Mouse (Mus musculus): Measurements from ENCODE around the gene Magi2. TPM values are rescaled to one million over a fixed set of nuclear protein-coding genes. Genes with fewer than 3 reads are reported as not detected.

Magi2 gene
- total RNA-seq, 2 experiments from 2014 or later = 139 to 145 TPM

DNA sequence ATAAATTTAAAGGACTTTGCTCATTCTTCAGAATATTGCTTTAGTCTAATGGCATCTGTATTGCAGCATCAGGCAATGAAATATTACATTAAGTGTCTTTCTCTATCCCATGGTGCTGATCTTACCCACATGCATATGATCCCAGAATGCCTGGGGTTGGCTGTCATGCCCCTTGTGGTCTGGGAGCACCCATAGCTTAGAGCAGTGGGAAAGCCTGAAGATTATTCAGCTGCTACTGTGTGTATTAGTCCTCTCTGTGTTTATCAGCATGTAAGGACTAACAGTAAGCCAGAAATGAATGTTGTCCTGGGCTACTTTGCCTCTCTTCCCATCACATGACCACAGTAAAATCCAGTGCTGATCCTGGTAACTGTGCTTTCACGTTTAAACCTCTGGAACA, 1380.7 kb downstream of the Magi2 start:
- H3K27ac ChIP-seq = no peak overlapping the region
- no peak for DNase-seq (ENCODE audit: extremely low spot score in 1 of 2, low spot score in 2 of 2)
- intact Hi-C loops (cut with DNase I) = no loop called here
- no peak overlapping the region for H3K4me3 ChIP-seq
- no peak for TF ChIP-seq CTCF (IDR thresholded peaks at IDR 0.05)

DNA sequence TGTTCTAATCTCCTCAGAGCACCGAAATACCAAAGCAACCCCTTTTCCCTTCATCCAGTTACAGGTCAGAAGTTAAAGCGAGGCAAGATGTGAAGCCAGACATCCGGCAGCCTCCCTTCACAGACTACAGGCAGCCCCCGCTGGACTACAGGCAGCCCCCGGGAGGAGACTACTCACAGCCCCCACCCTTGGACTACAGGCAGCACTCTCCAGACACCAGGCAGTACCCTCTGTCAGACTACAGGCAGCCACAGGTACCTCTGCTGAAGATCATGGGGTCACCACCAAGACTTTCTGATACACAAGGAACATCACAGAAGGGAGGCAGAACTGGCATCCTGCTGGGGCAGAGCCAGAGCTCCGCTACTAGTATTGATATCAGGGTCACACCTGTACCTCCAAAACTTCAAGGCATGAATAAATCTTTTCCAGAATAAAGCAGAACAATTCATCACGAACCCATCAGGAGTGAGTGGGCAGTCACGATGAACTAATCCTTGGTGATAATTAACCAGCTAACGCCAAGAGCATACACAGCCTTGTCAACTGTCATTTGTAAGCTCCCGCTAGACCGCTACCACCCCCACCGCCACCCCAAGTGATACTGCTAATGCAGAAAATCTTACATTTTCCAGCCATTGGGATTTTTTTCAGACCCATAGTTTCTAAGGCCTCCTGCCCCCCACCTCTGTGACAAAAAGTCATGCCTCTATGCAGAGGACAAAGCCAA, 1382.5 kb downstream of the Magi2 start:
- H3K4me3 ChIP-seq = no peak overlapping the region
- intact Hi-C loops (cut with DNase I) = no loop called here
- no peak for DNase-seq (ENCODE audit: extremely low spot score in 1 of 2, low spot score in 2 of 2)
- no peak overlapping the region for H3K27ac ChIP-seq
- TF ChIP-seq CTCF (IDR thresholded peaks at IDR 0.05) = no peak

DNA sequence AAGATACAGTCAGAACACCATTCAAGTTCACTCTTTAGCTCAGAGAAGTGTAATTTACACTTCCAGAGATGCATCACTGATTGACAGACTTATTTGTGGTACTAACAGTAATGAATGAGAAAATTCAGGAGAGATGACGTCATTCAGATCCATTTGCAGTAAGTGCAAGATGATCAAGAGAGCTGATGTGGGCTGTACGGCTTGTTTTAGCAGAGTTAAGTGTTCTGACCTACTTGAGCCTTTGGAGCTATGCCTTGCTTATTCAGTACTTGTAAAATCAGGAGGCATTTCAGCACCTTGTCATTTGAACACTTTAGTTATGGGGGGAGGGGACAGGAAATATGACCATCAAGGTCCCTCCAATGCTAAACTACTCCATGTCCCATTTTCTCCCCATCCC, 1383.8 kb downstream of the Magi2 start:
- no peak for TF ChIP-seq CTCF (IDR thresholded peaks at IDR 0.05)
- Histone ChIP-seq H3K27ac (peak overlapping the region; percentile 25; the same call in 1 of the 2 replicates), H3K4me3 (no peak overlapping the region)
- DNase-seq (ENCODE audit: extremely low spot score in 1 of 2, low spot score in 2 of 2) = no peak
- intact Hi-C loops (cut with DNase I) = no loop called here

DNA sequence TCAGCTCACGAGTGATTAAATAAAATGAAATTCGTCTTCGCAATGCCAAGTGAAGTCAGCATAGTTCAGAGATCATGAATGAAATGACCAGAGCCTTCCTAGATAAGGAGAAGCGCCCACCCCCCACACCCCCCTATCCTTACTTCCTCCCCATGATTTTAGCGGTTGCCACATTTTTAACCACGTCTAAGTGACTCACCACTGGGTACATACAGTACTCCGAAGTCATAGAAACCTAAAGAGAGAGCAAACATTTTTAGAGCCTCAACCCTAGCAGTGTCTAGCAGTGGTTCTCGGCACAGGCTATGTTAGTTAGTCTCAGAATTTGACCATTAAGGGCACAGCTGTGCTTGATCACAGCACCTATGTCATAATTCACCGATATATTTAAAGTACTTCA, 1385.8 kb downstream of the Magi2 start:
- intact Hi-C loops (cut with DNase I) = no loop called here
- no peak for DNase-seq (ENCODE audit: extremely low spot score in 1 of 2, low spot score in 2 of 2)
- H3K27ac ChIP-seq = peak overlapping the region; percentile 71
- H3K4me3 ChIP-seq = no peak overlapping the region
- TF ChIP-seq CTCF (IDR thresholded peaks at IDR 0.05) = no peak

DNA sequence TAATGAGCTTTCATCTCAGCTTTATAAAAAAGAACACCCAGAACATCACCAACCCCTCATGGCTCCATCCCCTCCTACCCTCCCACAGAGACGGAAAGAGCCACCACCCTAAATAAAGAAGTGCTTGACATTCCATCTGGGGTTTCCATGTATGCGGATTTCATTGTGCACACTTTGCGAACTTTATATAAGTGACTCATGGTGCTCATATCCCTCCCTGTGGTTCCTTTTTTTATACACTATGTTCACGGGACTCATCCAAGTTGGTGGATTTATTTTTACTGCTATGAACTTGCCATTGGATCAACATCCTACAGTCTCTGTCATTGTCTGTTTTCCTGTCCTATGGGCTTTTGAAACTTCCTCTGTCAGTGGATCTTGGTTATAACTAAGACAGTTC, 1388.1 kb downstream of the Magi2 start:
- no peak for DNase-seq (ENCODE audit: extremely low spot score in 1 of 2, low spot score in 2 of 2)

DNA sequence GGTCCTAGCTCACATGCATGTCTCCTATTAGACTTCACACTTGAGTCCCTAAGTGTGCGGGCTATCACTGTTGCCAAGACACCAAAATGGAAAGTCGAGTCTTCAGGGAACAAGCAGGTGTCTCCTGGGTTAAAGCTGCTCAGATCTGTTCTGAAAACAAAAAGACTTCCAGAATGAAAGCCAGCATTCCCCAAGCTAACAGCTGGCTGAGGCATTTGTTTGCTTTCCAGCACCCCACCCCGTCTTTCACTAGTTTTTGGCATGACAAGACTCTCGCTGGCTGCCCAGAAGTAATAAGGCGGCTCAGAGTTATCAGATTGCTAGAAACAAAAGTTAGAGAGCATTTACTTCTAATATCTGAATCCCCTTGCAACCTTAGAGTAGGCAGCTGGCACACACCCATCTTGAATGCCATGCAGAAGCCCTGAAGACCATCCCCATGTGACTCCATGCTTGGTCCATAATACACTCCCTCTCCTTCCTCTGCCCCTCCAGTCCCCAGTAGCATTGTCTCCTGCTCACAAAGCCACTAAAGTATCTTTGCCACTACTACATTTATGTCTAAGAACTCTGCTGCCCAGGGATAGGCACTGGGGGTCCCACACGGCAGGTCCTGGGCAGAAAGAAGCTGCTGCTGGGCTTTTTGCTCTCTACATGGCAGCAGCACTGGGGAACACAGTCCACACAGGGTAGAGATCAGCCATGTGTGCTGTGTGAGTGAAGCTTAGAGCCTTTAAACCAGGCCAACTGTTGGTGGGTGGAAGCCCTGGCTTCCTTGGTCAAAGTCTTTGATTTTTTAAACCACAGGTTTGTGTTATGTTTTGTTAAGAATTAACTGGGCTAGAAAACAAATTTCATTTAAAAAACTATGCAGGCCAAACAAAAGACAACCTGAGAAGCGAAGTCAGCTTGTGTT, 1394.0 kb downstream of the Magi2 start:
- no peak overlapping the region for H3K4me3 ChIP-seq
- no peak for DNase-seq (ENCODE audit: extremely low spot score in 1 of 2, low spot score in 2 of 2)
- H3K27ac ChIP-seq = peak overlapping the region; percentile 13; the same call in 1 of the 2 replicates
- no peak for TF ChIP-seq CTCF (IDR thresholded peaks at IDR 0.05)
- intact Hi-C loops (cut with DNase I) = no loop called here

More for the DNA sequence above, 1388.1 kb downstream of the Magi2 start:
- intact Hi-C loops (cut with DNase I) = loop anchor here (2.0 kb wide), 1 partner anchor 46 kb away; no protein-coding TSS in a partner anchor
- no peak overlapping the region for H3K4me3 ChIP-seq
- TF ChIP-seq CTCF (IDR thresholded peaks at IDR 0.05) = no peak
- H3K27ac ChIP-seq = peak overlapping the region; percentile 71; the same call in 1 of the 2 replicates

DNA sequence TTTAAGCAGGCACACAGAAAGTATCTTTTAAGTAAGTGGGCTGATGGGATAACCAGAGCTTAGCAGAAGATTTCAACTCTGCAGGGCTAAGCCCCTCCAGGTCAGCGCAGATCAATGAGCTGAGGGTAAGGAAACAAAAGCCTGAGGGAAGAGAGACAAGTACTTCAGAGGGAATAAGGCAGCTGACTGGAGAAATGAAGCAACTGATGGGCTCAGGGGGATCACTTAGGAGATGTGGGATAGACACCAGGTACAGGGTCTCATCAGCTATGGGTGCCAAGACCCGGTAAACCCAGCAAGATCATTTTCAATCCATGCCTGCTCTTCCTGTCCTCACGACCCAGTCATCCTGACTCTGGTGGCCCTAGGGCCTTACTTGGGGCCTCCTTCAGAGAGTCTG, 1395.6 kb downstream of the Magi2 start:
- Histone ChIP-seq H3K27ac (peak overlapping the region; percentile 78), H3K4me3 (no peak overlapping the region)
- no peak for DNase-seq (ENCODE audit: extremely low spot score in 1 of 2, low spot score in 2 of 2)
- TF ChIP-seq CTCF (IDR thresholded peaks at IDR 0.05) = no peak
- intact Hi-C loops (cut with DNase I) = no loop called here

DNA sequence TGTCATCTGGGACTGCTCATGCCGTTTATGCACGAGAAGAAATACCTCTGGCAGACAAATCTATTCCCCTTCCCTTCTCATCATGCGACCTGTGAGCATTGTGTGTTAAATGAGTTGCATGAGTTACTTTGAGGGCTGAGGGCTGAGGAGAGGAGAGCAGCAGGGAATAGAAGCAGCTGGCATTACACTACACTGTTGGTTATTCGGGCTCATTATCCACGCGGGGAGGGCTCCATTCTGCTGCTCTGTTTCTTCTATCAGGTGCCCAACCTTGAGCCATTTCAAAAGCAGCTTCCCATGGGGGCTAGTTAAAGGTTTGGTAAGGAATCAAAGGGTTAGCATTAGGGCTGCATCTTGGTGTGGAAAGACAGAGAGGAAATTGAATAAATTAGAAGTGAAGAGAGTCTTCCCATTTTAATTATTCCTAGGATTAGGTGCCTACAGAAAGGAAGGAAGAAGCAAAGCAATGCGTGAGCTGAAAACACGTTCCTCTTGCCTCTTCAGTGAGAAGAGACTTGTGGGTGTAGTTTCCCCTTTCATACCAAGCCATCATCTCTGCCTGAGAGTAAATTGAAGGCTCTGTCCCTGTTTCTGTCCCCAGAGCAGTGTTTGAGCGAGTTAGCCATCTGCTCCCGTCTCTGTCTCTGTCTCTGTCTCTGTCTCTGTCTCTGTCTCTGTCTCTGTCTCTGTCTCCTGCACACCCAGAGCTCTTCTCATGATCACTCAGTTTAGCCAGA, 1396.2 kb downstream of the Magi2 start:
- no peak for TF ChIP-seq CTCF (IDR thresholded peaks at IDR 0.05)
- Histone ChIP-seq H3K27ac (peak overlapping the region; percentile 78), H3K4me3 (no peak overlapping the region)
- intact Hi-C loops (cut with DNase I) = no loop called here
- no peak for DNase-seq (ENCODE audit: extremely low spot score in 1 of 2, low spot score in 2 of 2)

DNA sequence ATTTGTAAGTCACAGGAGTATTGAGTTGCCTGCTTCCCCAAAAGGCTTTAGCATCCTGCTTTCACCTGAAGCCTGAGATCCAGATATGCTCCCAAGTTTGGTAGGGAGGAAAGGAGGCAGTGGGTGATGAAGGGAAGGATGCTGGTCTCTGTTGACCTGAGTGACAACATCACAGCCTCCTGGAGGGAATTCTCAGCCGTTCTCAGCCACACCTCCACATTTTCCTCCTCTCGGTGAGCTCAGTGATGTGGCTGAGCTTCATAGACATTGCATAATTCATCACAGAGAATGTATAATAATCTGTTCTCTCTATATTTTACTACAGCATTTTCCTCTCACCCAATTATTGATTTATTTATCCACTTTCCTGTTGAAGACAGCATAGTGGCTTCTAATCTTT, 1398.3 kb downstream of the Magi2 start:
- H3K4me3 ChIP-seq = no peak overlapping the region
- no peak for TF ChIP-seq CTCF (IDR thresholded peaks at IDR 0.05)
- intact Hi-C loops (cut with DNase I) = no loop called here
- peak overlapping the region; percentile 75 for H3K27ac ChIP-seq
- DNase-seq (ENCODE audit: extremely low spot score in 1 of 2, low spot score in 2 of 2) = no peak

DNA sequence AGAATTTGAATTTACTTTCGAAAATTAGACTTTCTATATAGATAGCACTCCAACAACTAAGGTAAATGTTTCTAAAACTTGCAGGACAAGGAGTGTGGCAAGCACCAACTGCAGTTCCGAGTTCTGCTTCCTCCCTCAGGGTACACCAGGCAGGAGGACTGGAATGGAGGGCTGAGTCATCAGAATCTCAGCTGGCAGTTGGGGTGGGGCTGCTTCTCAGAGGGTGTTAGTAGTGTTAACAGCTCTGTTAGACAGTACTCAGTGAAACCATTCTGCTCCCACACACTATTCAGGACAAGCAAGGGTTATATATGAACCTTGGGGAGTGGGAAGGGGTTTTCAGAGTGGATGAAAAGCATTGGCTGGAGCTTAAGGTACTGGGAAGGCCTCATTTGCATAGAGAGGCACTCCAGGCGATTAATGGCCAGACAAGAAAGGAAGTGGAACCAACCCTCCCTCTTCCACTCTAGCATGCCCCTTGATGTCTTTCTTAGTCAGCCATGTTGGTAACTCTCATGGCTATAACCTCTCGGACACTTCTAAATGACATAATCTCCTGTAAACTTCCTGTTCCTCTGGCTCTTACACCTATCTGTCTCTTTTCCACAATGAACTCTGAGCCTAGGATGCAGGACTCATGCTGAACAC, 1402.2 kb downstream of the Magi2 start:
- intact Hi-C loops (cut with DNase I) = no loop called here
- DNase-seq (ENCODE audit: extremely low spot score in 1 of 2, low spot score in 2 of 2) = peak; percentile 16 to 48
- no peak overlapping the region for H3K27ac ChIP-seq
- no peak overlapping the region for H3K4me3 ChIP-seq
- TF ChIP-seq CTCF (IDR thresholded peaks at IDR 0.05) = no peak

DNA sequence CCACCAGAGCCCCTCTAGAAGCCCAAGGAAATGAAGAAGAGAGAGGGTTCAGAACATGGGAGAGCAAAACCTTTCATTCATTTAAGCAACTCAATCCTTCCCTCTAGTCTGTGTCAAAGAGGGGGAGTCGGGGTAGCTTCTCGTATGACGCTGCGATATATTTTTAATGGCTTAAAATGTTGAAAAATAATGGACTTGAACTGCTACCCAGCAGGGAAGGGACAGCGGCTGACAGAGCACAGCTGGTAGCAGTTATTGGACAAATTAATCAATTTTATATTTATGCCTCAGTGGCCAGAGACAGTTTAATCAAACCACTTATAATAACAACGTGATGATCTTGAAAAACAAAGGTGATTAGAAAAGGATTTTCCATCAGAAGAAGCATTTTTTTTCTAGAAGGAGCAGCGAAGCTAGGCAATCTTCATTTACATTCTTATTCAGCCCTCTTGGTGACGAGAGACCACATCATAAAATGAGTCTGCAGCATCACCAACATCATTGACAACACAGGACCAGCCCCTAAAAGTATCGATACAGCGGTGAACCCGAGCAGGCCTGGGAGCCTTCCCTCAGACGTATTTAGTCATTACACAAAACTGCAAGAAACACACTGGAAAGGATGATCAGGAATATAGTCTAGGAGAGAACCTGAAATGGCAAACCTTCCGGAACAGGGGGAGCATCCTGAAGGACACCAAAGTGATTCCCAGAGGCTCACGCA, 1407.4 kb downstream of the Magi2 start:
- no peak for TF ChIP-seq CTCF (IDR thresholded peaks at IDR 0.05)
- Histone ChIP-seq H3K4me3 (no peak overlapping the region), H3K27ac (peak overlapping the region; percentile 58)
- DNase-seq (ENCODE audit: extremely low spot score in 1 of 2, low spot score in 2 of 2) = peak in 1 of 2 experiments; percentile 11
- intact Hi-C loops (cut with DNase I) = no loop called here

Measured in left cerebral cortex, adult 2 months (tissue).